Mouse (Mus musculus): ENCODE results near the gene Fam49a. TPM values are rescaled to one million over a fixed set of nuclear protein-coding genes. Genes with fewer than 3 reads are reported as not detected.

Gene Fam49a
- polyA plus RNA-seq, 2 experiments, result 4.6 to 11.3 TPM

GRCm38 (mm10) chr12:12333526-12334310 lies 71.8 kb downstream of the Fam49a start:
- Histone ChIP-seq H3K4me1 (ENCODE audit: control insufficient read depth, insufficient read depth, low read length) (no peaks in the 10 kb centered on the region), H3K36me3 (ENCODE audit: control insufficient read depth, insufficient read depth, low read length) (no peaks in the 10 kb centered on the region), H3K9me3 (ENCODE audit: control insufficient read depth, low read length) (no peaks in the 10 kb centered on the region), H3K27ac (replicated peaks; ENCODE audit: low read depth, low read length) (no peak overlapping the region), H3K4me3 (replicated peaks; ENCODE audit: low read length) (no peak overlapping the region), H3K9ac (ENCODE audit: low read depth, low read length, severe bottlenecking) (no peak overlapping the region), H3K4me2 (replicated peaks; ENCODE audit: low read depth, low read length, severe bottlenecking) (no peak overlapping the region), H3K27me3 (ENCODE audit: control insufficient read depth, insufficient read depth, low read length) (no peaks in the 10 kb centered on the region)
- DNase-seq (ENCODE audit: low spot score), result no peak
- WGBS, result 91% methylated on average over 11 of the region's 11 CpGs
- ATAC-seq (ENCODE audit: low FRiP score, low read depth), result no peak
- TF ChIP-seq POLR2A (IDR thresholded peaks at IDR 0.05; ENCODE audit: borderline replicate concordance, extremely low read depth, insufficient read depth, insufficient read length), result no peak

GRCm38 (mm10) chr12:12334486-12334885 lies 72.5 kb downstream of the Fam49a start:
- no peak overlapping the region for H3K9ac ChIP-seq (ENCODE audit: low read depth, low read length, severe bottlenecking)
- DNase-seq (ENCODE audit: low spot score) (no peak), ATAC-seq (ENCODE audit: low FRiP score, low read depth) (no peak)
- TF ChIP-seq POLR2A (IDR thresholded peaks at IDR 0.05; ENCODE audit: borderline replicate concordance, extremely low read depth, insufficient read depth, insufficient read length), result no peak
- no peak overlapping the region for H3K4me2 ChIP-seq (replicated peaks; ENCODE audit: low read depth, low read length, severe bottlenecking)
- H3K4me1 ChIP-seq (ENCODE audit: control insufficient read depth, insufficient read depth, low read length), result no peaks in the 10 kb centered on the region
- H3K36me3 ChIP-seq (ENCODE audit: control insufficient read depth, insufficient read depth, low read length), result no peaks in the 10 kb centered on the region
- no peaks in the 10 kb centered on the region for H3K27me3 ChIP-seq (ENCODE audit: control insufficient read depth, insufficient read depth, low read length)
- H3K27ac ChIP-seq (replicated peaks; ENCODE audit: low read depth, low read length), result no peak overlapping the region
- H3K4me3 ChIP-seq (replicated peaks; ENCODE audit: low read length), result no peak overlapping the region
- no peaks in the 10 kb centered on the region for H3K9me3 ChIP-seq (ENCODE audit: control insufficient read depth, low read length)
- 86% methylated on average over 5 of the region's 5 CpGs for WGBS

- no peak for ATAC-seq (ENCODE audit: low FRiP score, low read depth)
These were observed 73.6 kb downstream of the Fam49a start for GRCm38 (mm10) chr12:12335566-12335965.

GRCm38 (mm10) chr12:12337378-12337777 lies 75.4 kb downstream of the Fam49a start:
- no peaks in the 10 kb centered on the region for H3K4me1 ChIP-seq (ENCODE audit: control insufficient read depth, insufficient read depth, low read length)
- no peak for ATAC-seq (ENCODE audit: low FRiP score, low read depth)
- no peak for DNase-seq (ENCODE audit: low spot score)
- H3K36me3 ChIP-seq (ENCODE audit: control insufficient read depth, insufficient read depth, low read length), result no peaks in the 10 kb centered on the region
- TF ChIP-seq POLR2A (IDR thresholded peaks at IDR 0.05; ENCODE audit: borderline replicate concordance, extremely low read depth, insufficient read depth, insufficient read length), result no peak
- H3K4me3 ChIP-seq (replicated peaks; ENCODE audit: low read length), result no peak overlapping the region
- no peak overlapping the region for H3K4me2 ChIP-seq (replicated peaks; ENCODE audit: low read depth, low read length, severe bottlenecking)
- H3K9ac ChIP-seq (ENCODE audit: low read depth, low read length, severe bottlenecking), result no peak overlapping the region
- H3K27me3 ChIP-seq (ENCODE audit: control insufficient read depth, insufficient read depth, low read length), result no peaks in the 10 kb centered on the region
- 75% methylated on average over 6 of the region's 6 CpGs for WGBS
- H3K9me3 ChIP-seq (ENCODE audit: control insufficient read depth, low read length), result no peaks in the 10 kb centered on the region
- H3K27ac ChIP-seq (replicated peaks; ENCODE audit: low read depth, low read length), result no peak overlapping the region

More at GRCm38 (mm10) chr12:12335566-12335965, 73.6 kb downstream of the Fam49a start:
- no peaks in the 10 kb centered on the region for H3K27me3 ChIP-seq (ENCODE audit: control insufficient read depth, insufficient read depth, low read length)
- no peaks in the 10 kb centered on the region for H3K4me1 ChIP-seq (ENCODE audit: control insufficient read depth, insufficient read depth, low read length)
- no peak for DNase-seq (ENCODE audit: low spot score)
- no peaks in the 10 kb centered on the region for H3K36me3 ChIP-seq (ENCODE audit: control insufficient read depth, insufficient read depth, low read length)
- no peak overlapping the region for H3K4me3 ChIP-seq (replicated peaks; ENCODE audit: low read length)
- no peak overlapping the region for H3K27ac ChIP-seq (replicated peaks; ENCODE audit: low read depth, low read length)
- no peak for TF ChIP-seq POLR2A (IDR thresholded peaks at IDR 0.05; ENCODE audit: borderline replicate concordance, extremely low read depth, insufficient read depth, insufficient read length)
- H3K9ac ChIP-seq (ENCODE audit: low read depth, low read length, severe bottlenecking), result no peak overlapping the region
- H3K4me2 ChIP-seq (replicated peaks; ENCODE audit: low read depth, low read length, severe bottlenecking), result no peak overlapping the region
- WGBS, result 93% methylated on average over 7 of the region's 7 CpGs
- no peaks in the 10 kb centered on the region for H3K9me3 ChIP-seq (ENCODE audit: control insufficient read depth, low read length)

GRCm38 (mm10) chr12:12343320-12343719 lies 81.4 kb downstream of the Fam49a start:
- Histone ChIP-seq H3K9me3 (ENCODE audit: control insufficient read depth, low read length) (no peaks in the 10 kb centered on the region), H3K27ac (replicated peaks; ENCODE audit: low read depth, low read length) (no peak overlapping the region), H3K4me3 (replicated peaks; ENCODE audit: low read length) (no peak overlapping the region), H3K27me3 (ENCODE audit: control insufficient read depth, insufficient read depth, low read length) (no peaks in the 10 kb centered on the region), H3K9ac (ENCODE audit: low read depth, low read length, severe bottlenecking) (no peak overlapping the region), H3K36me3 (ENCODE audit: control insufficient read depth, insufficient read depth, low read length) (no peaks in the 10 kb centered on the region), H3K4me2 (replicated peaks; ENCODE audit: low read depth, low read length, severe bottlenecking) (no peak overlapping the region), H3K4me1 (ENCODE audit: control insufficient read depth, insufficient read depth, low read length) (no peaks in the 10 kb centered on the region)
- no peak for TF ChIP-seq POLR2A (IDR thresholded peaks at IDR 0.05; ENCODE audit: borderline replicate concordance, extremely low read depth, insufficient read depth, insufficient read length)
- no peak for ATAC-seq (ENCODE audit: low FRiP score, low read depth)
- DNase-seq (ENCODE audit: low spot score), result no peak
- 92% methylated on average over 2 of the region's 2 CpGs for WGBS
